25 mouse cellular contexts compared by ENCODE assay signal in the genomic region with DNA sequence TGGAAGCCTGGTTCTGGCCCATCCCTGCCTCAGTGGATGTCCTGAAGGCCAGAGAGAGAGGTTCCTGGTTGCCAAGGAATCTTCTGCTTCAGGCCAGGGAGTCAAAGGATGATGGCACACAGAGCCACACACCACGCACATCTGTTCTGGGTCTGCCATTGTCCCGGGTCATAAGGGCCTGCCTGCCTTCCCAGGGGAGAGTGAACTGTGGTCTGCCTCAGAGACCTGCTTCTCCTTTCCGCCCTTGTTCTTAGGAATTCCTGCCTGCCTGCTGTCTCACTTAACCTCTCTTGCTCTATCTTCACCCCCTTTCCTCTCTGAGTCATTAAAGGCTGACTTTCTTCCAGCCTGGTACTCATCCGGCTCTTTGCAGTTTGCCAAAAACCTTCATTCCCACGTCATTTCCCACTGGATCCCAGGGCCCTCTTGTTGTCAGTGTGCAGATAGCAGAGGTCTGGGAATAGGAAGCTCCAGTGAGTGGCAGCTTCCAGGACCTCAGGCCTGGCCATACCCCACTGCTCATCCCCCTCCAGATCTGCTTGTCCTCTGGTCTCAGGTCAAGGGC. TPM values are rescaled to one million over a fixed set of nuclear protein-coding genes. Genes with fewer than 3 reads are reported as not detected.
DNase-seq lines count a peak whose midpoint lies in the region; ATAC-seq and TF ChIP-seq lines count a peak whose summit lies in the region.
"Had no signal": no experiment of that assay in that cellular context is flagged by ENCODE, and none has a peak within 500 bp of the region (broad histone marks: within the 10 kb centered on the region; RNA-seq: fewer than 3 reads in every experiment).

No protein-coding gene starts in this region.

- no peak overlapping the region for H3K27ac ChIP-seq in gastrocnemius, adult 2 months
- H3K27ac ChIP-seq in liver, embryonic 16.5 days (ENCODE audit: low read length): no peak overlapping the region
- H3K27ac ChIP-seq: embryonic facial prominence, embryonic 10.5 days; hindbrain, postnatal 0 days; left cerebral cortex, adult 2 months; limb, embryonic 10.5 days; liver, embryonic 15.5 days; midbrain, embryonic 15.5 days; stomach, postnatal 0 days had no signal

- no peak overlapping the region for H3K4me2 ChIP-seq in liver, embryonic 16.5 days (ENCODE audit: low read depth, low read length)
- H3K4me2 ChIP-seq: liver, embryonic 15.5 days; midbrain, embryonic 15.5 days had no signal

- DNase-seq in gastrocnemius, adult 2 months: peak; percentile 3
- DNase-seq in gastrocnemius, postnatal 14 days: no peak
- no peak for DNase-seq in liver
- DNase-seq in layer of hippocampus, adult 18-20 months (ENCODE audit: low spot score in 2 of 2): no peak
- DNase-seq in cerebellum, postnatal 25 days: no peak
- DNase-seq: cerebellum, postnatal 14 days; kidney, adult 11 months; kidney, postnatal 10 days; lung, postnatal 14 days; thymus, postnatal 36 days had no signal

- no peaks in the 10 kb centered on the region for H3K36me3 ChIP-seq in liver, embryonic 16.5 days (ENCODE audit: control insufficient read depth, insufficient read depth)
- H3K36me3 ChIP-seq: G1E; liver, embryonic 15.5 days; midbrain, embryonic 15.5 days had no signal

- TF ChIP-seq CTCF in gastrocnemius, adult 2 months (IDR thresholded peaks at IDR 0.05): no peak

- ATAC-seq in liver, embryonic 16.5 days (ENCODE audit: low read depth): peak; percentile 48; the same call in 1 of the 2 replicates
- 0 out of 2 replicates have a peak, but pooled peaks have one; percentile 15 for ATAC-seq in common myeloid progenitor, adult 5-6 weeks (replicated peaks; ENCODE audit: low read depth, poor library complexity, severe bottlenecking)
- ATAC-seq: forebrain, embryonic 16.5 days; hindbrain, postnatal 0 days; midbrain, embryonic 15.5 days had no signal

- H3K27me3 ChIP-seq in liver, embryonic 16.5 days (ENCODE audit: control insufficient read depth, insufficient read depth, low read depth, low read length): no peaks in the 10 kb centered on the region
- H3K27me3 ChIP-seq: liver, embryonic 15.5 days; midbrain, embryonic 15.5 days had no signal

- H3K4me1 ChIP-seq in liver, embryonic 16.5 days (ENCODE audit: control insufficient read depth, low read depth, low read length): no peaks in the 10 kb centered on the region
- H3K4me1 ChIP-seq: liver, embryonic 15.5 days; midbrain, embryonic 15.5 days had no signal

- H3K9me3 ChIP-seq in liver, embryonic 16.5 days (replicated peaks; ENCODE audit: control insufficient read depth, low read length): no peaks in the 10 kb centered on the region
- H3K9me3 ChIP-seq: embryonic facial prominence, embryonic 10.5 days; G1E; limb, embryonic 10.5 days; liver, embryonic 15.5 days; megakaryocyte, embryonic 14.5 days; midbrain, embryonic 15.5 days had no signal

- no peak overlapping the region for H3K9ac ChIP-seq in liver, embryonic 16.5 days (ENCODE audit: low read depth, low read length)
- H3K9ac ChIP-seq: liver, embryonic 15.5 days; midbrain, embryonic 15.5 days had no signal

- 66% methylated on average over 5 of the region's 5 CpGs for WGBS in liver, embryonic 16.5 days (ENCODE audit: insufficient replicate concordance)

- intact Hi-C loops in gastrocnemius, adult 2 months (cut with DNase I): no loop called here
- intact Hi-C loops in gastrocnemius, postnatal 14 days (cut with DNase I; ENCODE audit: low total_unique reads): no loop called here

- no peak overlapping the region for H3K4me3 ChIP-seq in gastrocnemius, adult 2 months
- H3K4me3 ChIP-seq in liver, embryonic 16.5 days (ENCODE audit: low read depth, low read length): no peak overlapping the region
- H3K4me3 ChIP-seq: embryonic facial prominence, embryonic 10.5 days; erythroblast, embryonic 14.5 days; left cerebral cortex, adult 2 months; limb, embryonic 10.5 days; liver, embryonic 15.5 days; megakaryocyte, embryonic 14.5 days; midbrain, embryonic 15.5 days had no signal

RNA-seq across cellular contexts. Expression of a gene that starts 9.3 kb away (rescaled TPM):
- total RNA-seq in gastrocnemius, adult 2 months (2021): under 1 TPM in 1 of 2 experiments, not detected in 1; 0.13 TPM
- total RNA-seq in gastrocnemius, postnatal 14 days (2021): under 1 TPM; 0.10 to 0.20 TPM
- polyA plus RNA-seq in liver, embryonic 16.5 days (2015; fragmentation: Nextera tagmentation; extraction: Ambion mirVana): 0.05 and 0.08 TPM in 2 replicates
- not detected in 2 replicates for total RNA-seq in common myeloid progenitor, adult 5-6 weeks (2017)
- total RNA-seq in layer of hippocampus, adult 18-20 months (2021): 1 to 10 TPM; 1.0 to 1.2 TPM
- total RNA-seq: neutrophil, adult 5-6 weeks had no signal
- polyA plus RNA-seq: erythroblast, embryonic 14.5 days; G1E; liver, embryonic 15.5 days had no signal

RNA-seq across cellular contexts. Expression of a gene that starts 22.4 kb away (rescaled TPM):
- total RNA-seq in gastrocnemius, adult 2 months (2021): 1 to 10 TPM; 3.8 to 5.6 TPM
- 1 to 10 TPM; 2.5 to 4.5 TPM for total RNA-seq in gastrocnemius, postnatal 14 days (2021)
- polyA plus RNA-seq in liver, embryonic 16.5 days (2015; fragmentation: Nextera tagmentation; extraction: Ambion mirVana): 17.4 and 17.9 TPM in 2 replicates
- 1.2 and 2.1 TPM in 2 replicates for total RNA-seq in common myeloid progenitor, adult 5-6 weeks (2017)
- total RNA-seq in layer of hippocampus, adult 18-20 months (2021): 1 to 10 TPM; 3.2 to 4.5 TPM
- polyA plus RNA-seq: G1E had no signal

RNA-seq across cellular contexts. Expression of a gene that starts 38.7 kb away (rescaled TPM):
- 100 to 1,000 TPM in 1 of 2 experiments, 10 to 100 TPM in 1; 92.2 to 111 TPM for total RNA-seq in gastrocnemius, adult 2 months (2021)
- total RNA-seq in gastrocnemius, postnatal 14 days (2021): 10 to 100 TPM; 88.2 to 88.5 TPM
- polyA plus RNA-seq in liver, embryonic 16.5 days (2015; fragmentation: Nextera tagmentation; extraction: Ambion mirVana): 45.9 and 48.6 TPM in 2 replicates
- total RNA-seq in common myeloid progenitor, adult 5-6 weeks (2017): 31.6 and 48.0 TPM in 2 replicates
- 10 to 100 TPM; 28.9 to 29.1 TPM for total RNA-seq in layer of hippocampus, adult 18-20 months (2021)

RNA-seq across cellular contexts. Expression of a gene that starts 47.2 kb away (rescaled TPM):
- total RNA-seq in gastrocnemius, adult 2 months (2021): 10 to 100 TPM; 35.2 to 35.4 TPM
- 10 to 100 TPM; 32.4 to 39.8 TPM for total RNA-seq in gastrocnemius, postnatal 14 days (2021)
- polyA plus RNA-seq in liver, embryonic 16.5 days (2015; fragmentation: Nextera tagmentation; extraction: Ambion mirVana): 16.5 and 18.8 TPM in 2 replicates
- total RNA-seq in common myeloid progenitor, adult 5-6 weeks (2017): 16.1 and 19.7 TPM in 2 replicates
- 10 to 100 TPM; 23.6 to 27.1 TPM for total RNA-seq in layer of hippocampus, adult 18-20 months (2021)

RNA-seq across cellular contexts. Expression of a gene that starts 56.6 kb away (rescaled TPM):
- total RNA-seq in gastrocnemius, adult 2 months (2021): not detected
- under 1 TPM; 0.27 TPM for total RNA-seq in gastrocnemius, postnatal 14 days (2021)
- polyA plus RNA-seq in liver, embryonic 16.5 days (2015; fragmentation: Nextera tagmentation; extraction: Ambion mirVana): 0.69 and 1.6 TPM in 2 replicates
- total RNA-seq in common myeloid progenitor, adult 5-6 weeks (2017): 0.05 TPM in 1 of 2 replicates, not detected in the other
- under 1 TPM; 0.32 to 0.36 TPM for total RNA-seq in layer of hippocampus, adult 18-20 months (2021)
- total RNA-seq: gastrocnemius, adult 8-10 months; neutrophil, adult 5-6 weeks had no signal
- polyA plus RNA-seq: erythroblast, embryonic 14.5 days had no signal
